Mouse (Mus musculus): Measurements from ENCODE around the gene Gimap3. TPM values are rescaled to one million over a fixed set of nuclear protein-coding genes. Genes with fewer than 3 reads are reported as not detected.

Gene Gimap3
- polyA plus RNA-seq, 1 experiment from 2014 or later: 0.75 TPM

DNA sequence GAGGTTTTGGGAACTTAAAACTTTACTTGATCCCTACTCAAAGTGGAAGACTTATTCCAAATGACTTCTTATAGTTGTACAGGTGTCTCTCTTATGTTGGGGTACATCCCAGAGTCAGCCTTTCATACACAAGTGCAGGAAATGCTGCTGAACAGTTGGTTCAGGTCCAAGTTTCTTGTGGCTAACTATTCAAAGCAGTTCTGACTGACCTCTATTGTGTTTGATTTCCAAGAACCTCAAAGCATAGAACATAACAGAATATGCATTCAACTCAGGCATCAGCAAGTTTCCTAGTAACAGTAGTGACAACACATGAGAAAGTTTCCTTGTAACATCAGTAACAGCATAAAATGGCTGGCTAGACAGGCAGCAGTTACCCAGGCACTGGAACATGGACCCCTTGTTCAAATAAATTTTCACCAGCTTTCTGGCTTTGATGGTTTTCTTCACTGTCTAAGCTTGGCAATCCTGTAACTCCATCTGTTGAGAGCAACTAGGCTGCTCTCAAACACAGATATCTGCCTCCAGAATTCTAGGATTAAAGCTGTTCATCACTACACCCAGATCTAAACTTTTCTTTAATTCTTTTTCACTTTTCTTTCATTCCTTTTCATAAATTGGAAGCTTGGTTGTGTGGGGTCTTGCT, 32.9 kb upstream of the Gimap3 start:
- ATAC-seq (no peak), DNase-seq (no peak)
- TF ChIP-seq EP300 (IDR thresholded peaks at IDR 0.05; ENCODE audit: low read depth) (no peak), CTCF (IDR thresholded peaks at IDR 0.05; ENCODE audit: low read depth) (no peak)

DNA sequence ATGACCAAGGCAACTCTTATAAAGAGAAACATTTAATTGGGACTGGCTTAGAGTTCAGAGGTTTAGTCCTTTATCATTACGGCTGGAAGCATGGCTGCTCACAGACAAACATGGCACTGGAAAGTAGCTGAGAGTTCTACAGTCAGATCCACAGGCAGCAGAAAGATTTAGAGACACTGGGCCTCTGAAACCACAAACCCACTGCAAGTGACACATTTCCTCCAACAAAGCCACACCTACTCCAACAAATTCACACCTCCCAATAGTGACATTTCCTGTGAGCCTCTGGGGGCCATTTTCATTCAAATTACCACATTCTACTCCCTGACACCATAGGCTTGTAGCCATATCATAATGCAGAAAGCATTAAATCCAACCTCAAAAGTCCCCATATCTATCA, 31.2 kb upstream of the Gimap3 start:
- no peak for DNase-seq

More for the DNA sequence above, 32.9 kb upstream of the Gimap3 start:
- no peak overlapping the region for H3K4me3 ChIP-seq (ENCODE audit: low read depth, low read length)
- no peak overlapping the region for H3K4me2 ChIP-seq (ENCODE audit: low read depth, low read length)
- no peaks in the 10 kb centered on the region for H3K9me3 ChIP-seq (ENCODE audit: low read length)
- H3K36me3 ChIP-seq (replicated peaks; ENCODE audit: insufficient read depth, low read length): no peaks in the 10 kb centered on the region
- no peaks in the 10 kb centered on the region for H3K27me3 ChIP-seq (ENCODE audit: insufficient read depth, low read length)
- no peak overlapping the region for H3K9ac ChIP-seq (replicated peaks)
- H3K4me1 ChIP-seq (ENCODE audit: insufficient read depth): no peaks in the 10 kb centered on the region
- no peak overlapping the region for H3K27ac ChIP-seq (ENCODE audit: low read depth)

GRCm38 (mm10) chr6:48787867-48788266, 17.2 kb upstream of the Gimap3 start:
- Histone ChIP-seq H3K4me2 (ENCODE audit: low read depth, low read length) (no peak overlapping the region), H3K36me3 (replicated peaks; ENCODE audit: insufficient read depth, low read length) (no peaks in the 10 kb centered on the region), H3K4me3 (ENCODE audit: low read depth, low read length) (no peak overlapping the region), H3K9ac (replicated peaks) (no peak overlapping the region), H3K4me1 (ENCODE audit: insufficient read depth) (no peaks in the 10 kb centered on the region), H3K27ac (ENCODE audit: low read depth) (no peak overlapping the region), H3K9me3 (ENCODE audit: low read length) (no peaks in the 10 kb centered on the region), H3K27me3 (ENCODE audit: insufficient read depth, low read length) (no peaks in the 10 kb centered on the region)
- TF ChIP-seq EP300 (IDR thresholded peaks at IDR 0.05; ENCODE audit: low read depth) (no peak), CTCF (IDR thresholded peaks at IDR 0.05; ENCODE audit: low read depth) (no peak)
- ATAC-seq (no peak), DNase-seq (no peak)
- WGBS (ENCODE audit: insufficient replicate concordance): 67% methylated on average over 2 of the region's 2 CpGs

More for the DNA sequence above, 31.2 kb upstream of the Gimap3 start:
- Histone ChIP-seq H3K9me3 (ENCODE audit: low read length) (no peaks in the 10 kb centered on the region), H3K4me3 (ENCODE audit: low read depth, low read length) (no peak overlapping the region), H3K27ac (ENCODE audit: low read depth) (no peak overlapping the region), H3K36me3 (replicated peaks; ENCODE audit: insufficient read depth, low read length) (no peaks in the 10 kb centered on the region), H3K27me3 (ENCODE audit: insufficient read depth, low read length) (no peaks in the 10 kb centered on the region), H3K4me1 (ENCODE audit: insufficient read depth) (no peaks in the 10 kb centered on the region), H3K4me2 (ENCODE audit: low read depth, low read length) (no peak overlapping the region), H3K9ac (replicated peaks) (no peak overlapping the region)
- TF ChIP-seq EP300 (IDR thresholded peaks at IDR 0.05; ENCODE audit: low read depth) (no peak), CTCF (IDR thresholded peaks at IDR 0.05; ENCODE audit: low read depth) (no peak)
- WGBS (ENCODE audit: insufficient replicate concordance): 38% methylated on average over 1 of the region's 1 CpGs
- no peak for ATAC-seq

DNA sequence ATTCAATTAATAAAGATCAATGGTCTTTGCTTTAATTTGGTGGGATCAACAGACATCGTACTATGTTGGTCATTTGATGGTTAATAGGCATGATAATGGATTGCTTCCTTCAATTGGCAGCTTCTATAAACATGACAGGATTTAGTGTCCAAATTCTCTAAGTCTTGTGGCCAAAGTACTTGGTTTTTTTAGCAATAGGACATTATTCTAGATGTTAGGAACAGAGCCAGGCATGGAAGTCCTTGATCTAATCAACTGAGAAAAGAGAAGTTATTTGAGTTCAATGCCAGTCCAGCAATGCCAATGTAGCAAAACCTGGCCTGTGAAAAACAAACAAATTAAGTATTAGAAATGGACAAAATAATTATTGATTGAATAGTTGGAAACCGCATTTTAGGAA, 14.9 kb upstream of the Gimap3 start:
- H3K27ac ChIP-seq (ENCODE audit: low read depth): no peak overlapping the region; the same call in 1 of the 2 replicates
- H3K4me2 ChIP-seq (ENCODE audit: low read depth, low read length): no peak overlapping the region
- DNase-seq (no peak), ATAC-seq (no peak)
- H3K9me3 ChIP-seq (ENCODE audit: low read length): no peaks in the 10 kb centered on the region
- no peaks in the 10 kb centered on the region for H3K4me1 ChIP-seq (ENCODE audit: insufficient read depth)
- H3K9ac ChIP-seq (replicated peaks): no peak overlapping the region
- H3K4me3 ChIP-seq (ENCODE audit: low read depth, low read length): no peak overlapping the region
- TF ChIP-seq EP300 (IDR thresholded peaks at IDR 0.05; ENCODE audit: low read depth): no peak
- no peak for TF ChIP-seq CTCF (IDR thresholded peaks at IDR 0.05; ENCODE audit: low read depth)
- 77% methylated on average over 2 of the region's 2 CpGs for WGBS (ENCODE audit: insufficient replicate concordance)
- H3K36me3 ChIP-seq (replicated peaks; ENCODE audit: insufficient read depth, low read length): no peaks in the 10 kb centered on the region
- H3K27me3 ChIP-seq (ENCODE audit: insufficient read depth, low read length): no peaks in the 10 kb centered on the region

DNA sequence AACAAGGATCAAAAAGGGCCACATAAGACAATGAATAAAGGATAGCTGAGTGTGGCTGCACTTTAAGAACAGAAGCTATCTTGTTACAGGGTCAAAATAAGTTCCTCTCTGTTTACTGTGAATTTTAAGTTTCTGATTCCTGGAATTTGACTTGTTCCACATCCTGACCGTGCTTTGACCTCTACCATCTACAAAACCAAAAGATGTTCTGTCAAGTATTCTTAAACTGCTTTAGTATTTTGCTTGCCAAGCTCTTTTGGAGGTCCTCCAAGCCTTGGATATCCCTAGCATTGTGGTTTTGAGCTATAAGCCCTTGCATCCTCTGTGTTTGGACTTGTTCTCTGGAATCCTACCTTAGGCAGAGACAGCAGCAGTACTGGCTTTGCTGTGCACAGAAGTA, 14.5 kb upstream of the Gimap3 start:
- TF ChIP-seq CTCF (IDR thresholded peaks at IDR 0.05; ENCODE audit: low read depth): no peak
- TF ChIP-seq EP300 (IDR thresholded peaks at IDR 0.05; ENCODE audit: low read depth): peak; percentile 60; the same call in 1 of the 2 replicates
- H3K27me3 ChIP-seq (ENCODE audit: insufficient read depth, low read length): no peaks in the 10 kb centered on the region
- H3K27ac ChIP-seq (ENCODE audit: low read depth): no peak overlapping the region; the same call in 1 of the 2 replicates
- H3K9me3 ChIP-seq (ENCODE audit: low read length): no peaks in the 10 kb centered on the region
- ATAC-seq: peak; percentile 36; the same call in 1 of the 2 replicates
- H3K4me3 ChIP-seq (ENCODE audit: low read depth, low read length): no peak overlapping the region
- no peak overlapping the region for H3K9ac ChIP-seq (replicated peaks)
- no peaks in the 10 kb centered on the region for H3K36me3 ChIP-seq (replicated peaks; ENCODE audit: insufficient read depth, low read length)
- no peak for DNase-seq
- H3K4me1 ChIP-seq (ENCODE audit: insufficient read depth): no peaks in the 10 kb centered on the region
- 55% methylated on average over 1 of the region's 1 CpGs for WGBS (ENCODE audit: insufficient replicate concordance)
- H3K4me2 ChIP-seq (ENCODE audit: low read depth, low read length): no peak overlapping the region

DNA sequence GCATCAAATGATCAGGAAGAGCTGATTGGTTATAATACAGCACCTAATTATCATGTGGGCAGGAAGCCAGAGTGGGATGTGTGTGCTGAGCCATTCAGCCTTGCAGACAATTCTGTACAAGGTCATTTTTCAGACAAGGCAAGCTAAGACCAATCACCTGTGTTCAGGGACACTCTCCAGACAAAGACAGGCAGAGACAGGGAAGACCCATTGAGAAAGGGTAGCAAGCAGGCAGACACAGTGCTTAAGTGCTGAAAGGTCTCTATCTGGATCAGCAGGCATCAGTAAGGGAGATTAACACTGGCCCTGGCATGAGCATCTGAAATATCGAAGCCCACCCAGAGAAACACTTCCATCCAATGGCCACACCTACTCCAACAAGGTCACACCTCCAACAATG, 13.8 kb upstream of the Gimap3 start:
- no peak overlapping the region for H3K9ac ChIP-seq (replicated peaks)
- no peaks in the 10 kb centered on the region for H3K4me1 ChIP-seq (ENCODE audit: insufficient read depth)
- no peak overlapping the region for H3K4me3 ChIP-seq (ENCODE audit: low read depth, low read length)
- H3K27me3 ChIP-seq (ENCODE audit: insufficient read depth, low read length): no peaks in the 10 kb centered on the region
- no peak for ATAC-seq
- H3K9me3 ChIP-seq (ENCODE audit: low read length): no peaks in the 10 kb centered on the region
- DNase-seq: no peak
- no peaks in the 10 kb centered on the region for H3K36me3 ChIP-seq (replicated peaks; ENCODE audit: insufficient read depth, low read length)
- H3K4me2 ChIP-seq (ENCODE audit: low read depth, low read length): no peak overlapping the region
- 84% methylated on average over 1 of the region's 1 CpGs for WGBS (ENCODE audit: insufficient replicate concordance)
- TF ChIP-seq EP300 (IDR thresholded peaks at IDR 0.05; ENCODE audit: low read depth) (no peak), CTCF (IDR thresholded peaks at IDR 0.05; ENCODE audit: low read depth) (no peak)
- peak overlapping the region; percentile 41; the same call in 1 of the 2 replicates for H3K27ac ChIP-seq (ENCODE audit: low read depth)
